Mouse (Mus musculus) liver, embryonic 14.5 days (tissue): ENCODE data around the gene Dcxr.

ENCODE experiments used
- CTCF ChIP-seq: IDR thresholded peaks from 2 replicates; pipeline ENCODE4 v1.5.1; 2016; ENCODE audit warnings: antibody characterized with exemption, low read depth, control low read depth
- EP300 ChIP-seq: IDR thresholded peaks from 2 replicates; pipeline ENCODE4 v1.6.1; 2016; ENCODE audit warnings: antibody characterized with exemption, low read depth

DNA sequence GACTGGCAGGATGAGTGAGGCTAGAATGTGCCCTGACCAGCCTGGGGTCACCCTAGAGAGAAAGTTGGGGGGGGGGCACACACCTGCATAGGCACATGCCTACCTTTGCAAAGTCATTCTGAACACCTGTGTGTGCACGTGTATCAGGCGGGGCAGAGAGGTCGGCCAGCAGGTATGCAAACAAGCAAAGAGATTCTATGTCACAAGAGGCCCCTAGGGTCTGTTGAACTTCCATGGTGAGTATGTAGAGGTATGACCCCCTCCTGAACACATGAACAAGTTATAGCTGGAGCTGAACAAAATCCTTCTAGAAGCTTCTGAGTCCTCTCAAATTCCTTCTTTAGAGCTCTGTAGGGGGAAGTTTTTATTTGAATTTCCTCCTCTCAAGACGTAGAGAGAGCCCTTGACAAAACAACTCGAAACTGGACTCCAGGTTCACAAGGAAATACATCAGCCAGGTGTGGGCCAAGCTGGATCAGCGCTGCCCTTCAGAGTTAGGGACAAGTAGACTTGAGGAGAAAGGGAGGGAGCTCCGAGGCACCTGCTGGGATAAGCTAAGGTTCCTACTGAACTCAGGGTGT is 17.1 kb upstream of the Dcxr start:
- TF ChIP-seq CTCF: no peak
- TF ChIP-seq EP300: no peak
